Mouse (Mus musculus) forebrain, embryonic 16.5 days (tissue): ENCODE measurements at regions not wholly inside any gene's neighbourhood (a gene's known extent, or its start where the extent isn't known, plus 50 kb on each side); places are given as distances from the start of the nearest gene placed in this dataset.

ENCODE experiments used
- ATAC-seq: fragments of 200-750 bp; cut with Nextera tagmentation; 2 replicates; pipeline ENCODE4 v1.8.0; 2017; ENCODE audit warnings: mild to moderate bottlenecking, moderate library complexity
- H3K27ac ChIP-seq: fragments of 300-500 bp; sonication (generic); 2 replicates; pipeline ENCODE4 v1.5.1; 2014; ENCODE audit warnings: low read length, control low read depth
- H3K27me3 ChIP-seq: fragments of 300-500 bp; sonication (generic); replicated peaks from 2 replicates; pipeline ENCODE4 v1.6.1; 2014; ENCODE audit warnings: low read length; ENCODE audit not compliant: control insufficient read depth, insufficient read depth
- H3K36me3 ChIP-seq: fragments of 300-500 bp; sonication (generic); 2 replicates; pipeline ENCODE4 v1.6.1; 2014; ENCODE audit not compliant: control insufficient read depth, insufficient read depth
- H3K4me1 ChIP-seq: fragments of 300-500 bp; sonication (generic); replicated peaks from 2 replicates; pipeline ENCODE4 v1.6.1; 2014; ENCODE audit warnings: low read length; ENCODE audit not compliant: control insufficient read depth, insufficient read depth
- H3K4me2 ChIP-seq: fragments of 300-500 bp; sonication (generic); 2 replicates; pipeline ENCODE4 v1.6.1; 2014; ENCODE audit warnings: mild to moderate bottlenecking, low read length, control low read depth
- H3K4me3 ChIP-seq: fragments of 300-500 bp; sonication (generic); replicated peaks from 2 replicates; pipeline ENCODE4 v1.5.1; 2014; ENCODE audit warnings: mild to moderate bottlenecking, low read length, control low read depth
- H3K9ac ChIP-seq: fragments of 300-500 bp; sonication (generic); replicated peaks from 2 replicates; pipeline ENCODE4 v1.6.1; 2014; ENCODE audit warnings: low read depth, low read length, control low read depth
- H3K9me3 ChIP-seq: fragments of 300-500 bp; sonication (generic); 2 replicates; pipeline ENCODE4 v1.6.1; 2016; ENCODE audit warnings: low read length; ENCODE audit not compliant: control insufficient read depth
- WGBS: fragments of 180-500 bp; shearing (Covaris S2); extraction: QIAGEN DNeasy Blood & Tissue Kit; methylation state at CpG from one replicate; pipeline ENCODE4 v1.1.7; 2014; 5-methylcytosine and 5-hydroxymethylcytosine counted together

- Histone ChIP-seq H3K4me1 (peaks cover 5% of the 10 kb centered on the region), H3K9me3 (no peaks in the 10 kb centered on the region), H3K36me3 (no peaks in the 10 kb centered on the region), H3K27ac (no peak overlapping the region), H3K4me3 (no peak overlapping the region), H3K27me3 (no peaks in the 10 kb centered on the region), H3K9ac (no peak overlapping the region), H3K4me2 (no peak overlapping the region)
- no peak for ATAC-seq
- 41% methylated on average over 6 of the region's 6 CpGs for WGBS
Observed at GRCm38 (mm10) chr3:149252144-149252543, 261.8 kb upstream of the Adgrl2 start.

GRCm38 (mm10) chr3:149247626-149247987 is 257.3 kb upstream of the Adgrl2 start:
- Histone ChIP-seq H3K4me1 (peaks cover 7% of the 10 kb centered on the region), H3K4me3 (peak overlapping the region; percentile 19), H3K27ac (peak overlapping the region; percentile 61), H3K9me3 (no peaks in the 10 kb centered on the region), H3K4me2 (peak overlapping the region; percentile 40), H3K36me3 (no peaks in the 10 kb centered on the region), H3K27me3 (no peaks in the 10 kb centered on the region), H3K9ac (no peak overlapping the region)
- 29% methylated on average over 6 of the region's 6 CpGs for WGBS
- ATAC-seq, result peak; percentile 74

GRCm38 (mm10) chr3:149246935-149247625 is 256.7 kb upstream of the Adgrl2 start:
- Histone ChIP-seq H3K27ac (peak overlapping the region; percentile 61), H3K4me1 (peaks cover 7% of the 10 kb centered on the region), H3K9ac (no peak overlapping the region), H3K9me3 (no peaks in the 10 kb centered on the region), H3K36me3 (no peaks in the 10 kb centered on the region), H3K4me2 (peak overlapping the region; percentile 40), H3K27me3 (no peaks in the 10 kb centered on the region), H3K4me3 (peak overlapping the region; percentile 19)
- ATAC-seq, result peak; percentile 78
- 16% methylated on average over 10 of the region's 10 CpGs for WGBS

- ATAC-seq, result no peak
- Histone ChIP-seq H3K27ac (no peak overlapping the region), H3K36me3 (no peaks in the 10 kb centered on the region), H3K4me1 (no peaks in the 10 kb centered on the region), H3K27me3 (no peaks in the 10 kb centered on the region; the same call in 1 of the 2 replicates), H3K9me3 (no peaks in the 10 kb centered on the region), H3K4me3 (no peak overlapping the region), H3K4me2 (no peak overlapping the region), H3K9ac (no peak overlapping the region)
- WGBS, result 88% methylated on average over 3 of the region's 3 CpGs
Observed at GRCm38 (mm10) chr3:149239664-149240063, 249.3 kb upstream of the Adgrl2 start.

GRCm38 (mm10) chr3:149238076-149238475 is 247.7 kb upstream of the Adgrl2 start:
- no peaks in the 10 kb centered on the region for H3K9me3 ChIP-seq
- H3K4me1 ChIP-seq, result no peaks in the 10 kb centered on the region
- H3K4me3 ChIP-seq, result no peak overlapping the region
- no peak for ATAC-seq
- H3K4me2 ChIP-seq, result no peak overlapping the region
- no peaks in the 10 kb centered on the region; the same call in 1 of the 2 replicates for H3K27me3 ChIP-seq
- WGBS, result 81% methylated on average over 5 of the region's 5 CpGs
- no peak overlapping the region for H3K9ac ChIP-seq
- no peaks in the 10 kb centered on the region for H3K36me3 ChIP-seq
- H3K27ac ChIP-seq, result no peak overlapping the region

- WGBS, result 96% methylated on average over 3 of the region's 3 CpGs
Observed at GRCm38 (mm10) chr3:149235183-149235582, 244.8 kb upstream of the Adgrl2 start.

DNA sequence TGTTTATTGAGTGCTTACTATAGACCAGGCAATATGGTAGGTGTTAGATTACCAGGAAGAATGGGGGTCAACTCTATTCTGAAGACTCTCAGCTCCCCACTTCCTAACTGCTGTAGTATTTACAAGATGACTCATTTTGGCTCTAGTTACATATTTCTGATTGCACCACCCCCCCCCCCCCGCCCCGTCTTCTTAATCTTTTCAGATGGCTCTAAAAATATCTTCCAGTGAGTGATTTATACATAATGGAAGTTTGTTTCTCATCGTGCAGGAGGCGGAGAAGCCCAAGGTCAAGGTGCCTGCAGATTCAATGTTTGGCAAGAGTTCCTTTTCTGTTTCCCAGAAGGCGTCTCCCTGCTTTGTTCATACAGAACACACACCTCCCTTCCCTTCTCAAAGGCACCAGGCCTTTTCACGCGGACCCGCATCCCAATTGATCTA is 243.4 kb upstream of the Adgrl2 start:
- no peaks in the 10 kb centered on the region for H3K36me3 ChIP-seq
- 56% methylated on average over 8 of the region's 8 CpGs for WGBS
- H3K4me1 ChIP-seq, result no peaks in the 10 kb centered on the region
- no peak overlapping the region for H3K27ac ChIP-seq
- no peak overlapping the region for H3K4me2 ChIP-seq
- H3K9ac ChIP-seq, result no peak overlapping the region
- no peaks in the 10 kb centered on the region for H3K9me3 ChIP-seq
- ATAC-seq, result no peak
- no peaks in the 10 kb centered on the region for H3K27me3 ChIP-seq
- H3K4me3 ChIP-seq, result no peak overlapping the region

More at GRCm38 (mm10) chr3:149235183-149235582, 244.8 kb upstream of the Adgrl2 start:
- ATAC-seq, result no peak
- Histone ChIP-seq H3K4me2 (no peak overlapping the region), H3K36me3 (no peaks in the 10 kb centered on the region), H3K27ac (no peak overlapping the region), H3K9ac (no peak overlapping the region), H3K4me1 (no peaks in the 10 kb centered on the region), H3K9me3 (no peaks in the 10 kb centered on the region), H3K27me3 (no peaks in the 10 kb centered on the region), H3K4me3 (no peak overlapping the region)

- H3K4me2 ChIP-seq, result no peak overlapping the region
- no peaks in the 10 kb centered on the region for H3K36me3 ChIP-seq
- H3K9ac ChIP-seq, result no peak overlapping the region
- no peak overlapping the region for H3K27ac ChIP-seq
- H3K4me3 ChIP-seq, result no peak overlapping the region
- ATAC-seq, result no peak
- H3K4me1 ChIP-seq, result no peaks in the 10 kb centered on the region
- H3K27me3 ChIP-seq, result no peaks in the 10 kb centered on the region
- H3K9me3 ChIP-seq, result no peaks in the 10 kb centered on the region
- WGBS, result 74% methylated on average over 7 of the region's 7 CpGs
Observed at GRCm38 (mm10) chr3:149233191-149233641, 242.9 kb upstream of the Adgrl2 start.

- H3K4me1 ChIP-seq, result no peaks in the 10 kb centered on the region
- H3K27ac ChIP-seq, result no peak overlapping the region
- no peaks in the 10 kb centered on the region for H3K27me3 ChIP-seq
- no peaks in the 10 kb centered on the region for H3K36me3 ChIP-seq
- no peak for ATAC-seq
- no peak overlapping the region for H3K4me2 ChIP-seq
- H3K9ac ChIP-seq, result no peak overlapping the region
- 93% methylated on average over 3 of the region's 3 CpGs for WGBS
- no peak overlapping the region for H3K4me3 ChIP-seq
- H3K9me3 ChIP-seq, result no peaks in the 10 kb centered on the region
Observed at GRCm38 (mm10) chr3:149231346-149231745, 241.0 kb upstream of the Adgrl2 start.
